Mouse (Mus musculus) liver, embryonic 16.5 days (tissue): ENCODE data around the gene Grap2. TPM values are rescaled to one million over a fixed set of nuclear protein-coding genes. Genes with fewer than 3 reads are reported as not detected.

Experiments
- ATAC-seq: fragments of 200-750 bp; cut with Nextera tagmentation; 2 replicates; pipeline ENCODE4 v1.8.0; 2017; ENCODE audit warnings: low read depth, mild to moderate bottlenecking, moderate number of reproducible peaks, moderate library complexity
- H3K27ac ChIP-seq: fragments of 300-500 bp; sonication (generic); 2 replicates; pipeline ENCODE4 v1.5.1; 2014; ENCODE audit warnings: mild to moderate bottlenecking, low read length
- H3K27me3 ChIP-seq: fragments of 300-500 bp; sonication (generic); 2 replicates; pipeline ENCODE4 v1.6.1; 2014; ENCODE audit warnings: low read depth, low read length, mixed read lengths; ENCODE audit not compliant: control insufficient read depth, insufficient read depth
- H3K36me3 ChIP-seq: fragments of 300-500 bp; sonication (generic); 2 replicates; pipeline ENCODE4 v1.6.1; 2014; ENCODE audit warnings: mild to moderate bottlenecking; ENCODE audit not compliant: control insufficient read depth, insufficient read depth
- H3K4me1 ChIP-seq: fragments of 300-500 bp; sonication (generic); 2 replicates; pipeline ENCODE4 v1.6.1; 2014; ENCODE audit warnings: low read depth, low read length, mixed read lengths; ENCODE audit not compliant: control insufficient read depth
- H3K4me2 ChIP-seq: fragments of 300-500 bp; sonication (generic); 2 replicates; pipeline ENCODE4 v1.6.1; 2014; ENCODE audit warnings: low read depth, low read length, mixed read lengths
- H3K4me3 ChIP-seq: fragments of 300-500 bp; sonication (generic); 2 replicates; pipeline ENCODE4 v1.5.1; 2014; ENCODE audit warnings: low read depth, mild to moderate bottlenecking, low read length
- H3K9ac ChIP-seq: fragments of 300-500 bp; sonication (generic); 2 replicates; pipeline ENCODE4 v1.6.1; 2014; ENCODE audit warnings: low read depth, low read length
- H3K9me3 ChIP-seq: fragments of 300-500 bp; sonication (generic); replicated peaks from 2 replicates; pipeline ENCODE4 v1.6.1; 2016; ENCODE audit warnings: low read length; ENCODE audit not compliant: control insufficient read depth
- WGBS: fragments of 180-500 bp; shearing (Covaris S2); extraction: QIAGEN DNeasy Blood & Tissue Kit; methylation state at CpG from one replicate; pipeline ENCODE4 v1.1.7; 2014; ENCODE audit not compliant: insufficient replicate concordance; 5-methylcytosine and 5-hydroxymethylcytosine counted together
- polyA plus RNA-seq: library from polyadenylated mRNA; unstranded; fragments of >200 nt; fragmentation: Nextera tagmentation; extraction: Ambion mirVana; gene quantifications from 2 replicates; pipeline ENCODE4 v1.2.1, GENCODE M21; 2015

Grap2 gene
- polyA plus RNA-seq, 1 experiment from 2014 or later: 12.7 TPM

DNA sequence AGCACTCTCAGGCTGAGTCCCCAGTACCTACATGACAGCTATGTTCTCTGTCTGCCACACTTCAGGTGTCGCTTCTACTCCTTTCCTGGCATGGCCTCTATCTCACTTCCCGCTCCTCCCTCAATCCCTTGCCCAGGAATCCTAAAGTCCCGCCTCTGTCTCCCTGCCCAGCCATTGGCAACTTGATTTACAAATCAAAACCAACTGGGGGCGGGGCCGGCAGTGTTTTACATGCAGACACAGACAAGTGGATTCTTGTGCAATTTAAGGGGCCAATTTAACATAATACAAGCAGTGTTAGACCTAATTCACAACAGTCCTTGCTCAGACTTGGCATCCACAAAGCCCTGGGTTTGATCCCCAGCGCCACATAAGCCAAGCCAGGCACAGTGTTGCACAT lies 31.6 kb downstream of the Grap2 start:
- Histone ChIP-seq H3K4me2 (no peak overlapping the region), H3K27ac (no peak overlapping the region), H3K4me1 (peaks cover 9% of the 10 kb centered on the region), H3K27me3 (no peaks in the 10 kb centered on the region), H3K9me3 (no peaks in the 10 kb centered on the region), H3K9ac (no peak overlapping the region), H3K4me3 (no peak overlapping the region), H3K36me3 (no peaks in the 10 kb centered on the region)
- ATAC-seq: no peak
- 68% methylated on average over 6 of the region's 6 CpGs for WGBS

DNA sequence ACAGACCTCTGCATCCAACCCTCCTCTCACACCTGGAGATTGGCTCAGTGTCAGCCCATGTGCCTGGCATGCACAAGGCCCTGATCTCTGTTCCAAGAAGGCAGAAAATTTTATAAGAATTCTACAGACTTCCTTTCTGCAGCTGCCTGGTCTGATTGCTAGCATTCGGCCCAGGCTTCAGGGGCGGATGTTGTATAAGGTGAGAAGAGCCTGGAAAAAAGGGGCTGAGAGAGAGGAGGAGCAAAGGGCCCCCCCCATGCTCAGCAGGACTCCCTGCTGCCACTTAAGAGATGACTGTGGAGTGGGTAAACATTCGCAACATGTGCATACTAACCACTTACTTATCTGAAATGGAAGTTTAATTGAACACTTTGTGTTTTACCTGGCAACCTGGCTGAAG lies 35.6 kb downstream of the Grap2 start:
- H3K4me1 ChIP-seq: peaks cover 5% of the 10 kb centered on the region; the same call in 1 of the 2 replicates
- WGBS: 62% methylated on average over 3 of the region's 3 CpGs

GRCm38 (mm10) chr15:80610335-80610734 lies 37.9 kb downstream of the Grap2 start:
- Histone ChIP-seq H3K4me2 (no peak overlapping the region), H3K4me3 (no peak overlapping the region), H3K9ac (no peak overlapping the region), H3K9me3 (no peaks in the 10 kb centered on the region), H3K27ac (no peak overlapping the region), H3K36me3 (no peaks in the 10 kb centered on the region), H3K4me1 (peaks cover 5% of the 10 kb centered on the region), H3K27me3 (peaks cover 3% of the 10 kb centered on the region; the same call in 1 of the 2 replicates)
- 18% methylated on average over 2 of the region's 2 CpGs for WGBS
- ATAC-seq: no peak

More for the DNA sequence above, 35.6 kb downstream of the Grap2 start:
- Histone ChIP-seq H3K36me3 (no peaks in the 10 kb centered on the region), H3K9me3 (no peaks in the 10 kb centered on the region), H3K27me3 (no peaks in the 10 kb centered on the region), H3K9ac (no peak overlapping the region), H3K27ac (no peak overlapping the region), H3K4me3 (no peak overlapping the region), H3K4me2 (no peak overlapping the region)
- no peak for ATAC-seq

DNA sequence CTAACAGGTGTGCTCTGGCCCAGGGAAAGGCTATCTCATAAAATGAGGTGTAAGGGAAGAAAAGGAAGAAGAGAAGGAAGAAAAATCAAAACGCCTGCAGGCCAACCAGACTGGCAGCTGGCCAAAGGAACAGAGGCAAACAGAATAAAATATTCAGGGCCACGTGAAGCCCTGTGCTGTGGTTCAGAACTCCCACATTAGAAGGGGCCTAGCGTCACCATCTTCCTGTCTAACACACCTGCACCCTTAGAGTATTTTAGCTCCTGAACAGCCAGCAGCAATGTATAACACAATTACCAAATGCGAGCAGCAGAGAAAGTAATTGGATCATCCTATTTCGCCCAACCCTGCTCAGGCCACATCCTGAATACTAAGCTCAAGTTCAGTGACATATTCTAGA lies 39.1 kb downstream of the Grap2 start:
- ATAC-seq: no peak

DNA sequence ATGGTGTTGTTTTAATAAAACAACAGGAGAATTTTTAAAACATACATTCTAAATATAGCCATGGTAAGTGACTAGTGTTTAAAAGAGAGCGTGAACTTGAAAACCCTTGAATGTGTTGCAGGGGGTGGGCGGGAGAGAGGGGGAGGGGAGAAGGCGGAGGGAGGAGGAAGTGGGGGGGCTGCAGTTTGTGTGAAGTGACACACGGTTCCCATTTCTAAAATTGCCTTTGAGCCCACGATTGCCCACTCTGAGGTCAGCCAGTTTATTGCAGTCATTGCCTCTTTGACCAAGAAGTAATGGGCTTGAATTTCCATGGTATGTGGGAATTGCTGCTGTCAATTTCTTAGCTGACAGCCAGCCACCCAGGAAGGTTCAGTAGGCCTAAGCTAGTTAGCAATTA lies 41.5 kb downstream of the Grap2 start:
- peaks cover 14% of the 10 kb centered on the region for H3K27me3 ChIP-seq
- H3K4me1 ChIP-seq: peaks cover 13% of the 10 kb centered on the region
- no peak for ATAC-seq
- H3K36me3 ChIP-seq: no peaks in the 10 kb centered on the region
- H3K9ac ChIP-seq: no peak overlapping the region
- no peak overlapping the region for H3K4me2 ChIP-seq
- H3K9me3 ChIP-seq: no peaks in the 10 kb centered on the region
- WGBS: 46% methylated on average over 5 of the region's 5 CpGs
- no peak overlapping the region for H3K4me3 ChIP-seq
- no peak overlapping the region for H3K27ac ChIP-seq

More for the DNA sequence above, 39.1 kb downstream of the Grap2 start:
- Histone ChIP-seq H3K27ac (no peak overlapping the region), H3K4me2 (no peak overlapping the region), H3K36me3 (no peaks in the 10 kb centered on the region), H3K4me1 (peaks cover 10% of the 10 kb centered on the region), H3K27me3 (peaks cover 8% of the 10 kb centered on the region), H3K4me3 (no peak overlapping the region), H3K9me3 (no peaks in the 10 kb centered on the region), H3K9ac (no peak overlapping the region)
- 65% methylated on average over 5 of the region's 5 CpGs for WGBS

- Histone ChIP-seq H3K27me3 (peaks cover 14% of the 10 kb centered on the region), H3K9ac (no peak overlapping the region), H3K4me1 (peaks cover 13% of the 10 kb centered on the region), H3K4me2 (no peak overlapping the region), H3K27ac (no peak overlapping the region), H3K9me3 (no peaks in the 10 kb centered on the region), H3K4me3 (no peak overlapping the region), H3K36me3 (no peaks in the 10 kb centered on the region)
- ATAC-seq: no peak
- WGBS: 36% methylated on average over 18 of the region's 18 CpGs
Measured at GRCm38 (mm10) chr15:80614500-80615289, 42.3 kb downstream of the Grap2 start.

DNA sequence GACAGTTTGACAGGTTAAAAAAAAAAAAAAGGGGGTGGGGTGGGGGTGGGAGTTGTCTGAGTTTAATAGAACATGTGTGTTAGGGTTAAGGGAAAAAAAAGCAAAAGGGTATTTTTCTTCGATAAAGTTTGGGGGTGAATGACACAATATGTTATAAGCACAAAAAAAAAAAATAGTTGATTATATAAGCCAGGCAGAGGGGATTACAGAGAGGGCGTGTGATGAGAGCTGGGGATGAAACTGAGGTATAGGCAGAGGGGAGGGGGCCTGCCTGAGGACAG lies 42.8 kb downstream of the Grap2 start:
- Histone ChIP-seq H3K4me1 (peaks cover 13% of the 10 kb centered on the region), H3K9ac (no peak overlapping the region), H3K27me3 (peaks cover 14% of the 10 kb centered on the region), H3K4me2 (no peak overlapping the region), H3K27ac (no peak overlapping the region), H3K9me3 (no peaks in the 10 kb centered on the region), H3K4me3 (no peak overlapping the region), H3K36me3 (no peaks in the 10 kb centered on the region)
- WGBS: 32% methylated on average over 2 of the region's 2 CpGs
- no peak for ATAC-seq

DNA sequence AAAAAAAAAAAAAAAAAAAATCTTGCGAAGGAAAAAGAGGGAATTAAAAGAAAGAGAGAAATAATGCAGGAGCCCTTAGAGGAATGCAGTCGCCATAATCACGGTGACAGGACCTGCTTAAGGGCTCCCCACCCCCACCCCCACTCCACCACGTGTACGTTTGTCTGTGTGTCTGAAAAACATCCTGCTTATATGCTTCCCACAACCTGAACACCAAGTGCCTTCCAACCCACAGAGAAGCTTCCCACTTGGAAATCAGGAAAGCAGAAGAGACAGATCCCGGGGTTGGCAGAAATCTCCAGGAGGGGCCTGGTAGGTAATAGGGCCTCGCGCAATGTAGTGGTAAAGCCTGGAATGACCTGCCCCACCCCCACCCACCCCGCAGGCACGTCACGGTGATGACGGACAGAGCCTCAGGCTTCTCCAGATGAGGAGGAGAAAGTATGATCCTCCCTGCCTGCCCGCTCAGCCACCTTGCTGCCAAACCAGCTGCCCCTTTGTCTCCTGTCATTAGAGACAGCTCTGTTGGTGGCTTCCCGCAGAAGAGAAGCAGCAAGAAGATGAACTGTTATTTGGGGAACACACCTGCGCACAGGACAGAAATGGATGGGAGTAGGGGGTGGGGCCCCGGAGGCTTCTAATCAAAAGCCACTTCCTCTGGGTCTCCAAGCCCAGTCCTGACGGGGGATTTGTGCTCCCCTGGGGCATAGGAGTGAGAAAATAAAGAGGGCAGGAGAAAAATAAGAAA lies 43.4 kb downstream of the Grap2 start:
- Histone ChIP-seq H3K4me1 (peaks cover 10% of the 10 kb centered on the region), H3K9ac (no peak overlapping the region), H3K4me3 (no peak overlapping the region), H3K27ac (no peak overlapping the region), H3K9me3 (no peaks in the 10 kb centered on the region), H3K36me3 (no peaks in the 10 kb centered on the region), H3K4me2 (no peak overlapping the region), H3K27me3 (peaks cover 14% of the 10 kb centered on the region)
- ATAC-seq: no peak
- 11% methylated on average over 17 of the region's 17 CpGs for WGBS

- Histone ChIP-seq H3K27me3 (peaks cover 14% of the 10 kb centered on the region), H3K4me1 (peaks cover 28% of the 10 kb centered on the region), H3K4me2 (no peak overlapping the region), H3K36me3 (no peaks in the 10 kb centered on the region), H3K4me3 (no peak overlapping the region), H3K9me3 (no peaks in the 10 kb centered on the region), H3K27ac (no peak overlapping the region), H3K9ac (no peak overlapping the region; the same call in 1 of the 2 replicates)
- 24% methylated on average over 2 of the region's 2 CpGs for WGBS
- ATAC-seq: no peak
Measured at GRCm38 (mm10) chr15:80617839-80618238, 45.4 kb downstream of the Grap2 start.
